Mouse (Mus musculus) CH12.LX (cell line): Measurements from ENCODE around the gene Zfp1. TPM values are rescaled to one million over a fixed set of nuclear protein-coding genes. Genes with fewer than 3 reads are reported as not detected.

Experiments
- DNase-seq: peaks from one replicate; pipeline ENCODE4 v3.0.0-alpha.2; 2013; ENCODE audit errors: extremely low read depth
- H3K27ac ChIP-seq: 2 replicates; pipeline ENCODE4 v1.5.1; 2012; ENCODE audit warnings: low read depth, mild to moderate bottlenecking, control low read depth, moderate library complexity; ENCODE audit not compliant: insufficient read depth
- H3K27me3 ChIP-seq: replicated peaks from 2 replicates; pipeline ENCODE3; 2012; ENCODE audit warnings: inconsistent platforms
- H3K36me3 ChIP-seq, 2 experiments: replicated peaks in 1 of 2; 2 replicates each; pipeline versions ENCODE3 to v1.6.1; 2012; ENCODE audit warnings: inconsistent platforms in 1 of 2, low read length in 1 of 2, mild to moderate bottlenecking in 1 of 2, mixed read lengths in 1 of 2, moderate library complexity in 1 of 2; ENCODE audit not compliant: control insufficient read depth in 1 of 2, insufficient read depth in 1 of 2
- H3K4me1 ChIP-seq, 2 experiments: 2 replicates each; pipeline ENCODE4 v1.6.1; 2012; ENCODE audit warnings: inconsistent platforms in 1 of 2, moderate library complexity in 1 of 2; ENCODE audit not compliant: insufficient read depth in 2 of 2, control insufficient read depth in 1 of 2
- H3K4me2 ChIP-seq: 2 replicates; pipeline ENCODE4 v1.6.1; 2012; ENCODE audit warnings: low read depth, mild to moderate bottlenecking, control low read depth; ENCODE audit not compliant: poor library complexity, insufficient read depth, severe bottlenecking
- H3K4me3 ChIP-seq, 3 experiments: fragments of 150-350 bp in 1 of 3; sonication (generic) in 1 of 3; replicated peaks in 1 of 3; 2 replicates each; pipeline versions ENCODE3 to v1.5.1; 2011 to 2012; ENCODE audit warnings: low read depth in 2 of 3, low read length in 2 of 3, mild to moderate bottlenecking in 2 of 3, moderate library complexity in 2 of 3, control low read depth in 1 of 3, improper control_type of control experiment in 1 of 3, inconsistent platforms in 1 of 3, mixed read lengths in 1 of 3; ENCODE audit not compliant: poor library complexity in 1 of 3
- H3K79me2 ChIP-seq: replicated peaks from 2 replicates; pipeline ENCODE4 v1.6.1; 2012; ENCODE audit warnings: mild to moderate bottlenecking, moderate library complexity; ENCODE audit not compliant: control insufficient read depth, poor library complexity, insufficient read depth, severe bottlenecking; ENCODE audit errors: extremely low read depth
- H3K9ac ChIP-seq: 2 replicates; pipeline ENCODE4 v1.6.1; 2012; ENCODE audit warnings: low read depth, mild to moderate bottlenecking, control low read depth, moderate library complexity; ENCODE audit not compliant: insufficient read depth
- H3K9me3 ChIP-seq: replicated peaks from 2 replicates; pipeline ENCODE3; 2012; ENCODE audit warnings: low read length, inconsistent platforms, mixed read lengths
- CHD1 ChIP-seq: IDR thresholded peaks from 2 replicates; pipeline ENCODE4 v1.6.1; 2012; ENCODE audit warnings: low read depth, low read length, improper control_type of control experiment, inconsistent platforms
- ETS1 ChIP-seq: conservative IDR thresholded peaks from 2 replicates; pipeline ENCODE4 v1.6.1; 2012; ENCODE audit warnings: low read depth, mild to moderate bottlenecking, inconsistent platforms, low read length, improper control_type of control experiment, moderate library complexity
- GABPA ChIP-seq: IDR thresholded peaks from 2 replicates; pipeline ENCODE4 v1.6.1; 2012; ENCODE audit warnings: low read depth, low read length, improper control_type of control experiment, inconsistent platforms; ENCODE audit not compliant: insufficient replicate concordance
- JUN ChIP-seq: IDR thresholded peaks from 2 replicates; pipeline ENCODE4 v1.6.1; 2011; ENCODE audit warnings: low read depth, mild to moderate bottlenecking, low read length, improper control_type of control experiment, moderate library complexity; ENCODE audit not compliant: insufficient read depth
- JUND ChIP-seq: conservative IDR thresholded peaks from 2 replicates; pipeline ENCODE4 v1.6.1; 2011; ENCODE audit warnings: low read depth, low read length, improper control_type of control experiment
- KAT2A ChIP-seq: IDR thresholded peaks from 2 replicates; pipeline ENCODE4 v1.6.1; 2012; ENCODE audit warnings: low read length, improper control_type of control experiment, inconsistent platforms; ENCODE audit not compliant: insufficient replicate concordance
- MYC ChIP-seq: IDR thresholded peaks from 2 replicates; pipeline ENCODE4 v1.6.1; 2011; ENCODE audit warnings: low read depth, mild to moderate bottlenecking, improper control_type of control experiment, low read length
- NELFE ChIP-seq: IDR thresholded peaks from 2 replicates; pipeline ENCODE4 v1.6.1; 2011; ENCODE audit warnings: low read depth, low read length, improper control_type of control experiment
- POLR2AphosphoS2 ChIP-seq: IDR thresholded peaks from 2 replicates; pipeline ENCODE4 v1.6.1; 2011; ENCODE audit warnings: low read depth, low read length, improper control_type of control experiment
- RAD21 ChIP-seq: IDR thresholded peaks from 2 replicates; pipeline ENCODE4 v1.6.1; 2011; ENCODE audit warnings: low read depth, mild to moderate bottlenecking, low read length, improper control_type of control experiment, moderate library complexity
- SMC3 ChIP-seq: IDR thresholded peaks from 2 replicates; pipeline ENCODE4 v1.6.1; 2011; ENCODE audit warnings: low read depth, low read length, improper control_type of control experiment
- UBTF ChIP-seq: IDR thresholded peaks from 2 replicates; pipeline ENCODE4 v1.6.1; 2012; ENCODE audit warnings: low read depth, mild to moderate bottlenecking, inconsistent platforms, low read length, improper control_type of control experiment, moderate library complexity
- USF2 ChIP-seq: conservative IDR thresholded peaks from 2 replicates; pipeline ENCODE4 v1.6.1; 2011; ENCODE audit warnings: low read depth, low read length, improper control_type of control experiment
- ZC3H11A ChIP-seq: IDR thresholded peaks from 2 replicates; pipeline ENCODE4 v1.6.1; 2012; ENCODE audit warnings: low read depth, mild to moderate bottlenecking, inconsistent platforms, low read length, improper control_type of control experiment
- ZKSCAN1 ChIP-seq: IDR thresholded peaks from 2 replicates; pipeline ENCODE4 v1.6.1; 2012; ENCODE audit warnings: low read depth, inconsistent platforms, low read length, improper control_type of control experiment, borderline replicate concordance
- dilution Hi-C: fragments of 300-500 bp; cut with MboI; formaldehyde crosslinking; loops from 2 replicates; pipeline ENCODE4 v1.14.3; 2020; ENCODE audit warnings: low sequenced_read_pairs; ENCODE audit not compliant: extremely low pct_unique_long_range_greater_than_20kb, extremely low pct_ligation_motif_present
- in situ Hi-C: fragments of 300-500 bp; cut with MboI; formaldehyde crosslinking; loops from 3 replicates; pipeline ENCODE4 v1.14.3; 2019; ENCODE audit warnings: low sequenced_read_pairs, low pct_ligation_motif_present, low pct_unique_long_range_greater_than_20kb, mixed read lengths
- polyA plus RNA-seq: library from polyadenylated mRNA; unstranded; fragments of >175 nt; gene quantifications from 2 replicates; pipeline ENCODE4 v1.2.1, GENCODE M21; 2012; ENCODE audit warnings: low read depth; ENCODE audit not compliant: insufficient read length
- total RNA-seq, 2 experiments: library from RNA; depleted of rRNA; stranded (reverse); fragments of 300-350 nt in 1 of 2; fragments of >200 nt in 1 of 2; gene quantifications; 2 replicates each; pipeline ENCODE4 v1.2.3; 2012 to 2014

The Zfp1 gene
- total and polyA plus RNA-seq, 3 experiments: 9.2 to 16.7 (median 14.5) TPM

GRCm38 (mm10) chr8:111710777-111711485 is 67.7 kb downstream of the Zfp1 start:
- Histone ChIP-seq H3K9me3 (no peaks in the 10 kb centered on the region), H3K4me2 (no peak overlapping the region), H3K27ac (no peak overlapping the region), H3K79me2 (no peaks in the 10 kb centered on the region), H3K9ac (no peak overlapping the region), H3K4me1 (no peaks in the 10 kb centered on the region), H3K4me3 (no peak overlapping the region), H3K36me3 (peaks cover 0 to 5% of the 10 kb centered on the region in 2 experiments), H3K27me3 (peaks cover 3% of the 10 kb centered on the region)
- TF ChIP-seq GABPA (no peak), ZKSCAN1 (no peak)
- in situ Hi-C loops: no loop called here
- DNase-seq: no peak
- dilution Hi-C loops: no loop called here

- Histone ChIP-seq H3K4me3 (no peak overlapping the region), H3K9ac (no peak overlapping the region), H3K9me3 (no peaks in the 10 kb centered on the region), H3K4me2 (no peak overlapping the region), H3K27ac (no peak overlapping the region), H3K4me1 (no peaks in the 10 kb centered on the region), H3K36me3 (peaks cover 0 to 5% of the 10 kb centered on the region in 2 experiments), H3K27me3 (no peaks in the 10 kb centered on the region), H3K79me2 (no peaks in the 10 kb centered on the region)
- no peak for TF ChIP-seq ZC3H11A
- no peak for TF ChIP-seq JUN
- TF ChIP-seq ETS1: no peak
- TF ChIP-seq UBTF: no peak
- TF ChIP-seq KAT2A: no peak
- TF ChIP-seq ZKSCAN1: no peak
- TF ChIP-seq POLR2AphosphoS2: no peak
- no peak for TF ChIP-seq NELFE
- no peak for TF ChIP-seq CHD1
- no peak for TF ChIP-seq RAD21
- no peak for TF ChIP-seq SMC3
- TF ChIP-seq JUND: no peak
- TF ChIP-seq MYC: no peak
- no peak for TF ChIP-seq USF2
- no peak for DNase-seq
- dilution Hi-C loops: no loop called here
- in situ Hi-C loops: no loop called here
These were observed 68.9 kb downstream of the Zfp1 start for GRCm38 (mm10) chr8:111712135-111712534.
